Mouse (Mus musculus): ENCODE results near the gene Park7. TPM values are rescaled to one million over a fixed set of nuclear protein-coding genes. Genes with fewer than 3 reads are reported as not detected.
A peak's percentile ranks its signal among the peaks of the same experiment; 100 is the strongest.

The Park7 gene
- polyA plus RNA-seq, 1 experiment from 2014 or later = 367 TPM

DNA sequence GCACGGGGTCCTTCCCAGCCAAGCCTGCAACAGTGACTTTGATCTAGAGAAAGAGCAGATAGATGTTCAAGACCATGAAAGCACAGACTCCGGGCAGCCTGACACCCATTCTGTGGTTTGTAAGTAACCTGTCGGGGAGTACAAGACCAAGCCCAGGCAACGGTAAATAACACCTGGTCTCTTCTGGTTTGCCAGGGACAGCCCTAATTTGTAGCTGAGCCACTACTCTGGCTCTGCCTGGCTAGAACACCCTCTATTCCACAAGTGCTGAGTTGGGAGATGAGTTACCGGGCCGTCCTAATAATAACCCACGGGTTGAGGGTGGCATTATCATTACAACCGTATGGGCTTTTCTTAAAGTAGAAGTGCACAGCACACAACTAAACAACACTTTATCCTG lies 7.1 kb downstream of the Park7 start:
- no peaks in the 10 kb centered on the region for H3K9me3 ChIP-seq (ENCODE audit: control insufficient read depth, low read length)
- peaks cover 46% of the 10 kb centered on the region for H3K36me3 ChIP-seq (ENCODE audit: control insufficient read depth, insufficient read depth, low read length)
- WGBS = 92% methylated on average over 8 of the region's 8 CpGs
- H3K4me3 ChIP-seq (replicated peaks; ENCODE audit: low read depth, low read length) = no peak overlapping the region
- no peak overlapping the region for H3K27ac ChIP-seq (replicated peaks; ENCODE audit: low read depth, low read length)
- H3K4me2 ChIP-seq (ENCODE audit: low read length) = no peak overlapping the region
- no peaks in the 10 kb centered on the region for H3K27me3 ChIP-seq (ENCODE audit: control insufficient read depth, insufficient read depth, low read length)
- H3K4me1 ChIP-seq (ENCODE audit: control insufficient read depth, insufficient read depth, low read length) = peaks cover 4% of the 10 kb centered on the region; the same call in 1 of the 2 replicates
- no peak for ATAC-seq (ENCODE audit: low FRiP score, low TSS enrichment)
- no peak overlapping the region for H3K9ac ChIP-seq (replicated peaks; ENCODE audit: low read length)
- DNase-seq = no peak

DNA sequence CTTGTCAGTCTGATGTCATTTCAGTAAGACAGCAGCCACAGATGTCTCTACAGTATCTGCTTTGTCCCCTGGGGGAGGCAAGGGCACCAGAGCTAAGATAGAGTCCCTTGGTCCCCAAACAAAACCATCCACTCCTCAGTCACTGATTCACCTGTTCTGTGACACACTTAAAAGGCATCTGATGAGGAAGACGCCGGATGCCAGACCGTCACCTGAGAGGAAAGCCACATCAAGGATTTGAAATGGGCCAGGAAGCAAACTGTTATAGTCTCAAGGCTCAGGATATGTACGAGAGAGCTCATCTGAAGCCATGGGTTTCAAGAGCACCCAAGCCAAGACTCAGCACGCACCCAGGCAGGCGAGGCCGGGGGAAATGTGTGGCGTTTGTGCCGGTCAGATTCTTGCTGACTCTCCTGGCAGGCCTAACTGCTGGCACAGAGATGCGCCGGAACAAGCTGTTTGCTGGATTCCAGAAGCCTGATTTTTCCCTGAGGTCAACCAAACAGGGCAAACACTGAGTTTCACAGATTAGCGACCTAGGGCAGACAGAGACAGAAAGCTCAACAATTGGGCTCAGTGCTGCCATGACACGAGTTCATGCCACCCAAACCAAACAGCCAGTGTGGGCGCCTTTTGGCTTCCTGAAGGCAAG lies 11.0 kb downstream of the Park7 start:
- Histone ChIP-seq H3K9me3 (ENCODE audit: control insufficient read depth, low read length) (no peaks in the 10 kb centered on the region), H3K27ac (replicated peaks; ENCODE audit: low read depth, low read length) (no peak overlapping the region), H3K27me3 (ENCODE audit: control insufficient read depth, insufficient read depth, low read length) (no peaks in the 10 kb centered on the region), H3K9ac (replicated peaks; ENCODE audit: low read length) (no peak overlapping the region), H3K4me3 (replicated peaks; ENCODE audit: low read depth, low read length) (no peak overlapping the region), H3K4me2 (ENCODE audit: low read length) (no peak overlapping the region), H3K4me1 (ENCODE audit: control insufficient read depth, insufficient read depth, low read length) (no peaks in the 10 kb centered on the region), H3K36me3 (ENCODE audit: control insufficient read depth, insufficient read depth, low read length) (peaks cover 79% of the 10 kb centered on the region)
- no peak for DNase-seq
- 96% methylated on average over 14 of the region's 14 CpGs for WGBS
- ATAC-seq (ENCODE audit: low FRiP score, low TSS enrichment) = no peak

DNA sequence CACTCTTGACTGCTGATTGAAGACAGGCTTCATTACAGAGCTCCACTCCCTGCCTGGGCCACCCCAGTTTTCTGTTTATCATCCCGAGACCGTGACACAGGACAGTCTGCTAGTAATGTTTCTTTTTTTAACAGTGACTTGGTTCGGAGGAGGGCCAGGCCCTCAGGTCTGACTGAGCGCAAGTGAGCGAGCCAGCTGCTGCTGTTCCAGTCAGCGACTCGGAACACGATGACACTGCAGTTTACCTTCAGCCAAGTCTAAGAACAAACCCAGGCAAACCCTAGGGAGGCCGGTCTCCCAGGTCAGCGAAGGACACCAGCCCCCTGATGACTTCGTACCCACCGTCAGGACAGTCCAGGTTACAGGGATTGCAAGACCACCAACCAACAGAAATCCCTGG lies 12.2 kb downstream of the Park7 start:
- H3K27me3 ChIP-seq (ENCODE audit: control insufficient read depth, insufficient read depth, low read length) = no peaks in the 10 kb centered on the region
- H3K36me3 ChIP-seq (ENCODE audit: control insufficient read depth, insufficient read depth, low read length) = peaks cover 84% of the 10 kb centered on the region
- H3K4me2 ChIP-seq (ENCODE audit: low read length) = no peak overlapping the region
- DNase-seq (no peak), ATAC-seq (ENCODE audit: low FRiP score, low TSS enrichment) (no peak)
- no peak overlapping the region for H3K9ac ChIP-seq (replicated peaks; ENCODE audit: low read length)
- H3K4me3 ChIP-seq (replicated peaks; ENCODE audit: low read depth, low read length) = no peak overlapping the region
- H3K27ac ChIP-seq (replicated peaks; ENCODE audit: low read depth, low read length) = no peak overlapping the region
- H3K4me1 ChIP-seq (ENCODE audit: control insufficient read depth, insufficient read depth, low read length) = no peaks in the 10 kb centered on the region
- 95% methylated on average over 12 of the region's 12 CpGs for WGBS
- H3K9me3 ChIP-seq (ENCODE audit: control insufficient read depth, low read length) = no peaks in the 10 kb centered on the region

DNA sequence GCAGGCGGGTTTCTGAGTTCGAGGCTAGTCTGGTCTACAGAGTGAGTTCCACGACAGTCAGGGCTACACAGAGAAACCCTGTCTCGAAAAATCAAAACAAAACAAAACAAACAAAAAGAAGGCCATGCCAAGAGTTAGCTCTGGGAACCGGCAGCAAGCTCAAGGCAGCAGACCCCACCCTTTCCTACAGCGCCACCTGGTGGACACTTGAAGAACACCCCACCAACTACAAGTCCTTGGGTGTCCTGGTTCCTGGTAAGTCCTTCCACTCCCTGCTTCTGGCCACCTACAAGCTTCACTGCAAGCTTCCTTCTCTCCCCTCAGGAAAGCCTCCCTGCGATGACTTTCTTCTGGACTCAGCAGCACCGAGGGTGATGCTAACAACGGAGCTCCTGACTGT lies 12.6 kb downstream of the Park7 start:
- H3K27me3 ChIP-seq (ENCODE audit: control insufficient read depth, insufficient read depth, low read length) = no peaks in the 10 kb centered on the region
- no peaks in the 10 kb centered on the region for H3K4me1 ChIP-seq (ENCODE audit: control insufficient read depth, insufficient read depth, low read length)
- no peak overlapping the region for H3K9ac ChIP-seq (replicated peaks; ENCODE audit: low read length)
- H3K36me3 ChIP-seq (ENCODE audit: control insufficient read depth, insufficient read depth, low read length) = peaks cover 84% of the 10 kb centered on the region
- H3K4me2 ChIP-seq (ENCODE audit: low read length) = no peak overlapping the region
- WGBS = 63% methylated on average over 9 of the region's 9 CpGs
- DNase-seq (peak; percentile 71), ATAC-seq (ENCODE audit: low FRiP score, low TSS enrichment) (no peak)
- H3K27ac ChIP-seq (replicated peaks; ENCODE audit: low read depth, low read length) = no peak overlapping the region
- no peak overlapping the region for H3K4me3 ChIP-seq (replicated peaks; ENCODE audit: low read depth, low read length)
- no peaks in the 10 kb centered on the region for H3K9me3 ChIP-seq (ENCODE audit: control insufficient read depth, low read length)

DNA sequence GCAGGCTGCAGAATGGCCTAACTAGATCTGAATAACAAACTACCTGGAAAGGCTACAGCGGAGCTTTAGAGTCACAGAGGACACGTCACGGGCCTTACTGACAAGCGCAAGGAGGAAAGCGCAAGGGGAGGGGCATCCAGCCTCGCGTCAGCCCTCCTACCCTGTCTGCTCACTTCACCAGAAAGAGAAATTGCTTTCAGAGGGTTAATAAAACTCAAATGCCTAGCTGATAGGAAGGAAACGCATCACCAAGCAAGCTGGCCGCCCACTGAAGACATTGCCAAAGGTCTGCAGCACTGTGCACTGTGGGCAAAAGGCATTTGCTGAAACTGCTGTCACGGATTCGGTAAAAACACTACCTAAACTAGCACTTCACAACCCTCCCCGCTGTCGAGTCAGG lies 13.8 kb downstream of the Park7 start:
- no peak for ATAC-seq (ENCODE audit: low FRiP score, low TSS enrichment)
- no peak for DNase-seq
- no peak overlapping the region for H3K4me3 ChIP-seq (replicated peaks; ENCODE audit: low read depth, low read length)
- H3K4me1 ChIP-seq (ENCODE audit: control insufficient read depth, insufficient read depth, low read length) = no peaks in the 10 kb centered on the region
- no peaks in the 10 kb centered on the region for H3K27me3 ChIP-seq (ENCODE audit: control insufficient read depth, insufficient read depth, low read length)
- 97% methylated on average over 13 of the region's 13 CpGs for WGBS
- H3K27ac ChIP-seq (replicated peaks; ENCODE audit: low read depth, low read length) = no peak overlapping the region
- H3K9me3 ChIP-seq (ENCODE audit: control insufficient read depth, low read length) = no peaks in the 10 kb centered on the region
- H3K36me3 ChIP-seq (ENCODE audit: control insufficient read depth, insufficient read depth, low read length) = peaks cover 89% of the 10 kb centered on the region
- no peak overlapping the region for H3K4me2 ChIP-seq (ENCODE audit: low read length)
- no peak overlapping the region for H3K9ac ChIP-seq (replicated peaks; ENCODE audit: low read length)

DNA sequence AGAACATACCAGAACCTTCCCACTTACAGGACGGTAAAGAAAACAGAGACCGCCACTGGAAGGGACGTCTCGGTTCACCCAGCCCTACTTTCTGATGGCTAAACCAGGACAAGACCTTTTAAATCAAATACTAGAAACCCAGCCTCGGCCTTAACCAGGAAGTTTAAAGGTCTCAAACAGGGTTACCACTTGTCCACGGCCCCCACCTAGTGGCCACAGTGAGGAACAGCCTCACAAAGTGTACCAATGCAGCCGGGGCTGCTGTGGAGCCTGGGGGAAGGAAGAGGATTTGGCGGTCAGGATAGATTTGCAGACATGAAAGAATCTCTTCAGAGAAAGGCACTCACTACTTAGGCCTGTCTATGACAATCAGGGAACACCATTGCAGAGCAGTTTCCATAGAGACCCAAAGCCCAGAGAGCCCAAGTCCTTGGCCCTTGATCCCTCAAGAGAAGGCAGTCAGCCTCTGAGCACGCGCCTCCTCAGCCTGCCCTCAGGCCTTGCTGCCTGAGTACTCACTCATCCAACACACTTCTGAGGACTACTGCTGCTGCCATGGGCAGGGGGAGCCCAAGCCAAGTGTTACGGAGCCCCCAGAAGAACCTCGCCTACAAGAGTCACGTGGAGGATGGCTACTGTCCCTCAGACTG lies 15.4 kb downstream of the Park7 start:
- Histone ChIP-seq H3K4me2 (ENCODE audit: low read length) (no peak overlapping the region), H3K9me3 (ENCODE audit: control insufficient read depth, low read length) (no peaks in the 10 kb centered on the region), H3K27ac (replicated peaks; ENCODE audit: low read depth, low read length) (no peak overlapping the region), H3K4me3 (replicated peaks; ENCODE audit: low read depth, low read length) (no peak overlapping the region), H3K4me1 (ENCODE audit: control insufficient read depth, insufficient read depth, low read length) (no peaks in the 10 kb centered on the region), H3K9ac (replicated peaks; ENCODE audit: low read length) (no peak overlapping the region), H3K27me3 (ENCODE audit: control insufficient read depth, insufficient read depth, low read length) (no peaks in the 10 kb centered on the region), H3K36me3 (ENCODE audit: control insufficient read depth, insufficient read depth, low read length) (peaks cover 77% of the 10 kb centered on the region)
- WGBS = 56% methylated on average over 13 of the region's 13 CpGs
- DNase-seq = peak; percentile 87
- ATAC-seq (ENCODE audit: low FRiP score, low TSS enrichment) = peak; percentile 37; the same call in 1 of the 2 replicates

DNA sequence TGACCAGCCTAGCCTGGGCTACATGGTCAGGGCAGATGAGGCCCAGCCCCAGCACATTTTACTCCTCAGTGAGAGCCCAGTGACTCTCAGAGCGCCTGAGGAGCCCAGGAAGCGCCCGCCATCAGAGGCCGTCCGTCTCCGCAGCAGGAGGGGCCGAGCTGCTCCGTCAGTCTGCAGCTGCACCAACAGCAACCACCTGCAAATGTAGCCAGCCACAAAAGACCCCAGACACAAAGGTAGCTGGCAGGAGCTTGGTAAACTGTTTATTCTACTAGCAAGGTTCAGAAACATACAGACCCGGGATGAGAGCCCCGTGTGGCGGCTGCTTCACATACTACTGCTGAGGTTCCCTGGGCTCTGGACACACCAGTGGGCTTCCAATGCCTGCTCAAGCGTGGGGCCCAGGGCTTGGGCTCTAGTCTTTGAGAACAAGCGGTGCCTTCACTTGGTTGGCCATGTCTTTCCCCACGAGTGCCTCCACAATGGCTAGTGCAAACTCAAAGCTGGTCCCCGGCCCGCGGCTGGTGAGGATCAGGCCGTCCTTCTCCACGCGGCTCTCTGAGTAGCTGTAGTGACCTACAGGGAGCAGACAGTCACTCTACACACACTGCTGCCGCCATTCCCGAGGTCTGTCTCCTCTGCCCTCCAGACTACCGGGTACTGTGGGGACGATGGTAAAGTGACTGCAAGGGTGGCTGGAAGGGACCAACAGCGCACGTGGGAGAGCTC lies 17.2 kb downstream of the Park7 start:
- no peak overlapping the region for H3K9ac ChIP-seq (replicated peaks; ENCODE audit: low read length)
- H3K9me3 ChIP-seq (ENCODE audit: control insufficient read depth, low read length) = no peaks in the 10 kb centered on the region
- H3K27me3 ChIP-seq (ENCODE audit: control insufficient read depth, insufficient read depth, low read length) = no peaks in the 10 kb centered on the region
- DNase-seq (no peak), ATAC-seq (ENCODE audit: low FRiP score, low TSS enrichment) (no peak)
- H3K27ac ChIP-seq (replicated peaks; ENCODE audit: low read depth, low read length) = no peak overlapping the region
- no peaks in the 10 kb centered on the region for H3K4me1 ChIP-seq (ENCODE audit: control insufficient read depth, insufficient read depth, low read length)
- no peak overlapping the region for H3K4me3 ChIP-seq (replicated peaks; ENCODE audit: low read depth, low read length)
- WGBS = 92% methylated on average over 26 of the region's 26 CpGs
- peaks cover 60% of the 10 kb centered on the region for H3K36me3 ChIP-seq (ENCODE audit: control insufficient read depth, insufficient read depth, low read length)
- no peak overlapping the region for H3K4me2 ChIP-seq (ENCODE audit: low read length)

DNA sequence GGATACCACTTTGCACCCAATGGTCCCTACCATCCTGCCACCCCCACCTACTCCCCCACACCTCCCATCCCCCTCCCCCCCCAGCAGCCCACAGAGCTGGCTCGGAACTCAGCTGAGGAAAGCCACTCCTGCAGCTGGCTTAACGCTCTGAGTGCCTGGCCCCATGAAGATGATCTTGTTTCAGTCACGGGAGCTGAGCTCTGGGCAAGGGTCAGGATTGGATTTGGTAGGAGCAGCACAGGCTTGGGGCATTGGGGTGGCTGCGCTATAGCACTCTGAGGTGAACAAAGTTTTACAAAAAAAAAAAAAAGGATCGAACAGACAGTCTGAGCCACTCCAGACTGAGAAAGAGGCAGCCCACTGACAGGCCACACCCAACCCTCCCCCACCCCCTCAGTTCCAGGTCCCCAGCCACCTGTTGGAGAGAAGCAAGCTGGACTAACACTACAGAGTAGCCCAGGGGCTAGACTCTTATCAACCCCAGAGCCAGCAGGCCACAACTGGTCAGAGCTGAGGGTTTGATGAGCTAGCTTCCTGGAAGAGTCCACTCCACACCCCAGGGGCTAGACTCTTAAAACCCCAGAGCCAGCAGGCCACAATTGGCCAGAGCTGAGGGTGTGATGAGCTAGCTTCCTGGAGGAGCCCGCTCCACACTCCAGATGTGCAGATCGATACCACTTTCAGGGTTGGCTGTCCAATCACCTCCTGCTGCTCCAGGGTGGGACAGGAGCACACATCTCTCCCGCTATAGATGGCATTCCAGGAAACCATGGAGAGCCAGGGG lies 19.3 kb downstream of the Park7 start:
- H3K9me3 ChIP-seq (ENCODE audit: control insufficient read depth, low read length) = no peaks in the 10 kb centered on the region
- H3K9ac ChIP-seq (replicated peaks; ENCODE audit: low read length) = no peak overlapping the region
- no peaks in the 10 kb centered on the region for H3K4me1 ChIP-seq (ENCODE audit: control insufficient read depth, insufficient read depth, low read length)
- H3K36me3 ChIP-seq (ENCODE audit: control insufficient read depth, insufficient read depth, low read length) = peaks cover 41% of the 10 kb centered on the region
- 77% methylated on average over 8 of the region's 8 CpGs for WGBS
- ATAC-seq (ENCODE audit: low FRiP score, low TSS enrichment) = no peak
- no peak overlapping the region for H3K4me2 ChIP-seq (ENCODE audit: low read length)
- no peaks in the 10 kb centered on the region for H3K27me3 ChIP-seq (ENCODE audit: control insufficient read depth, insufficient read depth, low read length)
- no peak overlapping the region for H3K4me3 ChIP-seq (replicated peaks; ENCODE audit: low read depth, low read length)
- H3K27ac ChIP-seq (replicated peaks; ENCODE audit: low read depth, low read length) = no peak overlapping the region
- no peak for DNase-seq

Measured in midbrain, embryonic 14.5 days (tissue).